Mouse (Mus musculus) midbrain, embryonic 16.5 days (tissue): Measurements from ENCODE around the gene Setd1b. TPM values are rescaled to one million over a fixed set of nuclear protein-coding genes. Genes with fewer than 3 reads are reported as not detected.
"Not testable (repeated sequence)": the region's sequence is repeated elsewhere in the genome, so short reads cannot be mapped to it uniquely, and the experiment has no call there.

Experiments used
- ATAC-seq: fragments of 200-750 bp; cut with Nextera tagmentation; 2 replicates; pipeline ENCODE4 v1.8.0; 2017; ENCODE audit warnings: moderate TSS enrichment
- H3K27ac ChIP-seq: fragments of 300-500 bp; sonication (generic); 2 replicates; pipeline ENCODE4 v1.5.1; 2014; ENCODE audit warnings: mild to moderate bottlenecking, low read length, mixed read lengths
- H3K27me3 ChIP-seq: fragments of 300-500 bp; sonication (generic); 2 replicates; pipeline ENCODE4 v1.6.1; 2014; ENCODE audit warnings: low read depth, low read length, mixed read lengths; ENCODE audit not compliant: control insufficient read depth, insufficient read depth
- H3K36me3 ChIP-seq: fragments of 300-500 bp; sonication (generic); 2 replicates; pipeline ENCODE4 v1.6.1; 2014; ENCODE audit warnings: mild to moderate bottlenecking, low read length, moderate library complexity, mixed read lengths; ENCODE audit not compliant: control insufficient read depth, insufficient read depth
- H3K4me1 ChIP-seq: fragments of 300-500 bp; sonication (generic); 2 replicates; pipeline ENCODE4 v1.6.1; 2014; ENCODE audit warnings: mild to moderate bottlenecking, low read length, mixed read lengths; ENCODE audit not compliant: control insufficient read depth, insufficient read depth
- H3K4me2 ChIP-seq: fragments of 300-500 bp; sonication (generic); 2 replicates; pipeline ENCODE4 v1.6.1; 2014; ENCODE audit warnings: mild to moderate bottlenecking, low read length, mixed read lengths
- H3K4me3 ChIP-seq: fragments of 300-500 bp; sonication (generic); 2 replicates; pipeline ENCODE4 v1.5.1; 2014; ENCODE audit warnings: low read depth, mild to moderate bottlenecking, low read length, moderate library complexity, mixed read lengths
- H3K9ac ChIP-seq: fragments of 300-500 bp; sonication (generic); 2 replicates; pipeline ENCODE4 v1.6.1; 2014; ENCODE audit warnings: low read depth, low read length, mixed read lengths
- H3K9me3 ChIP-seq: fragments of 300-500 bp; sonication (generic); replicated peaks from 2 replicates; pipeline ENCODE4 v1.6.1; 2014; ENCODE audit warnings: mild to moderate bottlenecking, low read length, mixed read lengths; ENCODE audit not compliant: control insufficient read depth, poor library complexity, severe bottlenecking
- WGBS: fragments of 180-500 bp; shearing (Covaris S2); extraction: QIAGEN DNeasy Blood & Tissue Kit; methylation state at CpG from one replicate; pipeline ENCODE4 v1.1.7; 2014; 5-methylcytosine and 5-hydroxymethylcytosine counted together
- polyA plus RNA-seq: library from polyadenylated mRNA; unstranded; fragments of >200 nt; fragmentation: Nextera tagmentation; extraction: Ambion mirVana; gene quantifications from 2 replicates; pipeline ENCODE4 v1.2.1, GENCODE M21; 2015

Setd1b gene
- polyA plus RNA-seq, 1 experiment from 2014 or later = 10.0 TPM

GRCm38 (mm10) chr5:123195500-123196000, 53.6 kb downstream of the Setd1b start:
- WGBS = 92% methylated on average over 16 of the region's 16 CpGs
- Histone ChIP-seq H3K9me3 (no peaks in the 10 kb centered on the region), H3K4me3 (no peak overlapping the region), H3K4me2 (no peak overlapping the region), H3K4me1 (no peaks in the 10 kb centered on the region), H3K27ac (no peak overlapping the region), H3K36me3 (no peaks in the 10 kb centered on the region), H3K9ac (no peak overlapping the region), H3K27me3 (no peaks in the 10 kb centered on the region)
- ATAC-seq = no peak

GRCm38 (mm10) chr5:123196746-123197145, 54.8 kb downstream of the Setd1b start:
- H3K4me3 ChIP-seq = no peak overlapping the region
- no peaks in the 10 kb centered on the region for H3K27me3 ChIP-seq
- H3K4me1 ChIP-seq = no peaks in the 10 kb centered on the region
- no peaks in the 10 kb centered on the region for H3K9me3 ChIP-seq
- H3K36me3 ChIP-seq = no peaks in the 10 kb centered on the region
- no peak overlapping the region for H3K9ac ChIP-seq
- no peak overlapping the region for H3K27ac ChIP-seq
- WGBS = 75% methylated on average over 4 of the region's 4 CpGs
- no peak for ATAC-seq
- H3K4me2 ChIP-seq = no peak overlapping the region

- Histone ChIP-seq H3K36me3 (no peaks in the 10 kb centered on the region), H3K4me2 (no peak overlapping the region), H3K9ac (no peak overlapping the region), H3K4me1 (no peaks in the 10 kb centered on the region), H3K27ac (no peak overlapping the region), H3K4me3 (no peak overlapping the region), H3K27me3 (no peaks in the 10 kb centered on the region), H3K9me3 (no peaks in the 10 kb centered on the region)
- ATAC-seq = no peak
- WGBS = 93% methylated on average over 4 of the region's 4 CpGs
These were observed 56.5 kb downstream of the Setd1b start for GRCm38 (mm10) chr5:123198523-123198922.

- not testable (repeated sequence) for H3K36me3 ChIP-seq, H3K4me1 ChIP-seq, H3K9ac ChIP-seq, H3K9me3 ChIP-seq, H3K4me3 ChIP-seq, H3K4me2 ChIP-seq, H3K27ac ChIP-seq, ATAC-seq, H3K27me3 ChIP-seq
- 92% methylated on average over 4 of the region's 7 CpGs for WGBS
These were observed 59.0 kb downstream of the Setd1b start for GRCm38 (mm10) chr5:123200816-123201522.

GRCm38 (mm10) chr5:123201523-123201892, 59.5 kb downstream of the Setd1b start:
- WGBS = 83% methylated on average over 7 of the region's 7 CpGs
- Histone ChIP-seq H3K9me3 (no peaks in the 10 kb centered on the region), H3K4me3 (no peak overlapping the region), H3K4me1 (no peaks in the 10 kb centered on the region), H3K4me2 (no peak overlapping the region), H3K27me3 (no peaks in the 10 kb centered on the region), H3K9ac (no peak overlapping the region), H3K27ac (no peak overlapping the region), H3K36me3 (no peaks in the 10 kb centered on the region)
- ATAC-seq = no peak

GRCm38 (mm10) chr5:123201987-123202386, 60.0 kb downstream of the Setd1b start:
- no peaks in the 10 kb centered on the region for H3K4me1 ChIP-seq
- no peak overlapping the region for H3K27ac ChIP-seq
- ATAC-seq = no peak
- H3K9me3 ChIP-seq = no peaks in the 10 kb centered on the region
- no peaks in the 10 kb centered on the region for H3K27me3 ChIP-seq
- no peaks in the 10 kb centered on the region for H3K36me3 ChIP-seq
- no peak overlapping the region for H3K4me2 ChIP-seq
- no peak overlapping the region for H3K4me3 ChIP-seq
- no peak overlapping the region for H3K9ac ChIP-seq
- 88% methylated on average over 5 of the region's 5 CpGs for WGBS

GRCm38 (mm10) chr5:123202771-123203170, 60.8 kb downstream of the Setd1b start:
- not testable (repeated sequence) for H3K9ac ChIP-seq

GRCm38 (mm10) chr5:123203591-123203990, 61.6 kb downstream of the Setd1b start:
- H3K4me1 ChIP-seq, H3K27me3 ChIP-seq, H3K9me3 ChIP-seq, H3K27ac ChIP-seq, H3K4me2 ChIP-seq, ATAC-seq, H3K4me3 ChIP-seq, H3K9ac ChIP-seq, H3K36me3 ChIP-seq: not testable (repeated sequence)
- WGBS = 85% methylated on average over 7 of the region's 7 CpGs

More at GRCm38 (mm10) chr5:123202771-123203170, 60.8 kb downstream of the Setd1b start:
- not testable (repeated sequence) for H3K36me3 ChIP-seq, H3K4me1 ChIP-seq, ATAC-seq, H3K27me3 ChIP-seq, H3K4me2 ChIP-seq, H3K9me3 ChIP-seq, H3K27ac ChIP-seq, H3K4me3 ChIP-seq
- 81% methylated on average over 2 of the region's 4 CpGs for whole genome bisulfite sequencing
